Mouse (Mus musculus) adipose tissue, adult 10 weeks (tissue): ENCODE results near the gene Defb42. TPM values are rescaled to one million over a fixed set of nuclear protein-coding genes. Genes with fewer than 3 reads are reported as not detected.

Source experiments
- polyA plus RNA-seq: library from polyadenylated mRNA; stranded (reverse); fragments of 350-450 nt; fragmentation: Illumina TruSeq; extraction: RNeasy Lipid Tissue Mini Kit (QIAGEN cat#74804); gene quantifications from one replicate; pipeline ENCODE4 v1.2.3, GENCODE M21; 2014; ENCODE audit warnings: low read depth, low replicate concordance

The Defb42 gene
- 3,170 TPM for polyA plus RNA-seq

GRCm38 (mm10) chr14:63046691-63047090 is at the start of gene Defb42:
TSS of gene Defb42 (plus strand) at chr14:63046991.

GRCm38 (mm10) chr14:62997777-62998176 is 49.0 kb upstream of the Defb42 start, which contains the start of gene Defb47:
TSS of gene Defb47 (plus strand) at chr14:62998077.

GRCm38 (mm10) chr14:63011471-63011870 is 35.3 kb upstream of the Defb42 start, which contains the start of gene Defb43:
TSS of gene Defb43 (plus strand) at chr14:63011771.

GRCm38 (mm10) chr14:63049910-63050370 is 3.1 kb downstream of the Defb42 start, which contains the start of gene Defb30:
TSS of gene Defb30 (minus strand) at chr14:63049960.

Other genes with a start within 250 kb of the Defb42 start
- gene Wdfy2, start 209.3 kb upstream of the Defb42 start, polyA plus RNA-seq, result 16.3 TPM
- gene Defb48, start 62.5 kb upstream of the Defb42 start, polyA plus RNA-seq, result 5,923 TPM
- gene Defb47, start 48.9 kb upstream of the Defb42 start, polyA plus RNA-seq, result 2,852 TPM
- 185 TPM for gene Defb43, start 35.2 kb upstream of the Defb42 start, polyA plus RNA-seq
- 2,259 TPM for gene Defb30, start 3.0 kb downstream of the Defb42 start, polyA plus RNA-seq